Mouse (Mus musculus) adrenal gland, postnatal 36 days (tissue): ENCODE results near the gene Zfp422. TPM values are rescaled to one million over a fixed set of nuclear protein-coding genes. Genes with fewer than 3 reads are reported as not detected.

Experiments
- DNase-seq, 2 experiments: peaks; one replicate each; pipeline ENCODE4 v3.0.0; 2021; ENCODE audit warnings: mixed read lengths in 1 of 2
- microRNA-seq: library from miRNA; unstranded; fragments of <30 nt; microRNA quantifications from one replicate; pipeline ENCODE4 v1.2.0, GENCODE M21; 2021
- total RNA-seq, 2 experiments: library from RNA; stranded (reverse); gene quantifications; 2 replicates each; pipeline ENCODE4 v1.2.3; 2021

Zfp422 gene
- total RNA-seq, 2 experiments from 2014 or later, result 19.7 to 23.0 TPM

DNA sequence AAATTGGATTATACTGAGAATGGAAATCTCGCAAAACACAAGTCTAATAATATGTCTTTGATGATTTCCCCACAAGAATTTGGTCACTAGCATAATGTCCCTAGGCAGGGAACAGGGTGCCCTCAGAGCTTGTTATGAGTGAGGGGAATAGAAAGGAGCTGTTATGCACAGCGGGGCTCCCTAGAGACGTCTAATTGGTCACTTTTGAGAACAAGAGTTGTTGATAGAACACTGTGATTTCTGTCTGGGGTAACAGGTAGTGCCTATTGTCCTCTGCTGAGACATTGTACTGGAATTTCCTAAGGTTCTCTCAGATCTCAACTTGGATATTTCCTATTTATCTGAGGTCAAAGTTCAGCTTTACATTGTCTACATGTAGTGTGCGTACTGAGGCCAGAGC is 44.7 kb downstream of the Zfp422 start, which contains the start of gene Olfr215:
TSS of gene Olfr215 (minus strand) at position 101 of the 400 bp plus-strand sequence.
- DNase-seq, result no peak

Small RNAs within 50 kb of the gene (microRNA-seq; reads per million reads assigned to microRNA genes)
- gene Mir7043, result not detected

Other genes starting within 250 kb of the Zfp422 start
- 1 to 10 TPM; 1.4 to 1.8 TPM for gene Alox5, start 167.8 kb downstream of the Zfp422 start, total RNA-seq
- not detected for gene Olfr211, start 139.9 kb downstream of the Zfp422 start, total RNA-seq
- gene Olfr212, start 122.5 kb downstream of the Zfp422 start, total RNA-seq, result under 1 TPM in 1 of 2 experiments, not detected in 1; 0.13 TPM
- gene Olfr213, start 90.5 kb downstream of the Zfp422 start, total RNA-seq, result not detected
- gene Gm5580, start 77.9 kb downstream of the Zfp422 start, total RNA-seq, result 1 to 10 TPM; 3.0 to 4.5 TPM
- not detected for gene Olfr214, start 74.8 kb downstream of the Zfp422 start, total RNA-seq
- gene Olfr215, start 44.8 kb downstream of the Zfp422 start, total RNA-seq, result not detected
- 10 to 100 TPM in 1 of 2 experiments, 1 to 10 TPM in 1; 7.0 to 20.2 TPM for gene Depp1, start 21.6 kb upstream of the Zfp422 start, total RNA-seq
- 1 to 10 TPM; 2.8 to 4.7 TPM for gene Rassf4, start 45.0 kb upstream of the Zfp422 start, total RNA-seq
- gene Tmem72, start 87.9 kb upstream of the Zfp422 start, total RNA-seq, result under 1 TPM; 0.07 TPM